Mouse (Mus musculus) stomach, postnatal 0 days (tissue): ENCODE results near the gene Plxna2.

Source experiments
- CTCF ChIP-seq: IDR thresholded peaks from 2 replicates; pipeline ENCODE4 v1.5.1; 2016; ENCODE audit warnings: antibody characterized with exemption, low read depth, mild to moderate bottlenecking, moderate library complexity
- EP300 ChIP-seq: optimal IDR thresholded peaks from 2 replicates; pipeline ENCODE3; 2016; ENCODE audit warnings: antibody characterized with exemption

- TF ChIP-seq CTCF, result no peak
- no peak for TF ChIP-seq EP300
Observed at GRCm38 (mm10) chr1:194762896-194763295, 144.9 kb downstream of the Plxna2 start.
